Mouse (Mus musculus) heart, embryonic 14.5 days (tissue): ENCODE measurements around the gene Tcf7l2. TPM values are rescaled to one million over a fixed set of nuclear protein-coding genes. Genes with fewer than 3 reads are reported as not detected.

ENCODE experiments used
- ATAC-seq: fragments of 200-750 bp; cut with Nextera tagmentation; 2 replicates; pipeline ENCODE4 v1.8.0; 2017; ENCODE audit warnings: low read depth, moderate TSS enrichment; ENCODE audit not compliant: insufficient number of reproducible peaks, insufficient read depth, low FRiP score
- H3K27ac ChIP-seq, 2 experiments: fragments of 200-500 bp in 1 of 2; fragments of 300-500 bp in 1 of 2; sonication (generic) in 1 of 2; replicated peaks in 1 of 2; 2 replicates each; pipeline ENCODE4 v1.5.1; 2012 to 2014; ENCODE audit warnings: low read depth in 2 of 2, low read length in 2 of 2, control low read depth in 1 of 2, mild to moderate bottlenecking in 1 of 2, mixed read lengths in 1 of 2; ENCODE audit not compliant: control insufficient read depth in 1 of 2, insufficient read depth in 1 of 2
- H3K27me3 ChIP-seq: fragments of 300-500 bp; sonication (generic); 2 replicates; pipeline ENCODE4 v1.6.1; 2014; ENCODE audit warnings: mild to moderate bottlenecking, low read length, control low read depth; ENCODE audit not compliant: control insufficient read depth, insufficient read depth
- H3K36me3 ChIP-seq: fragments of 300-500 bp; sonication (generic); 2 replicates; pipeline ENCODE4 v1.6.1; 2014; ENCODE audit warnings: mild to moderate bottlenecking, control low read depth, low read length, mixed read lengths; ENCODE audit not compliant: control insufficient read depth, insufficient read depth
- H3K4me1 ChIP-seq, 2 experiments: fragments of 200-500 bp in 1 of 2; fragments of 300-500 bp in 1 of 2; sonication (generic) in 1 of 2; 2 replicates each; pipeline ENCODE4 v1.6.1; 2012 to 2014; ENCODE audit warnings: low read length in 2 of 2, control low read depth in 1 of 2, mixed read lengths in 1 of 2; ENCODE audit not compliant: control insufficient read depth in 2 of 2, insufficient read depth in 2 of 2
- H3K4me2 ChIP-seq: fragments of 300-500 bp; sonication (generic); 2 replicates; pipeline ENCODE4 v1.6.1; 2014; ENCODE audit warnings: mild to moderate bottlenecking, low read length
- H3K4me3 ChIP-seq, 2 experiments: fragments of 200-500 bp in 1 of 2; fragments of 300-500 bp in 1 of 2; sonication (generic) in 1 of 2; 2 replicates each; pipeline ENCODE4 v1.5.1; 2012 to 2014; ENCODE audit warnings: low read length in 2 of 2, mild to moderate bottlenecking in 2 of 2, control low read depth in 1 of 2, low read depth in 1 of 2, moderate library complexity in 1 of 2; ENCODE audit not compliant: control insufficient read depth in 1 of 2, insufficient read depth in 1 of 2
- H3K9ac ChIP-seq: fragments of 300-500 bp; sonication (generic); 2 replicates; pipeline ENCODE4 v1.6.1; 2014; ENCODE audit warnings: mild to moderate bottlenecking, low read length
- H3K9me3 ChIP-seq: fragments of 300-500 bp; sonication (generic); 2 replicates; pipeline ENCODE4 v1.6.1; 2016; ENCODE audit warnings: low read length, control low read depth; ENCODE audit not compliant: control insufficient read depth
- WGBS: fragments of 180-500 bp; shearing (Covaris S2); extraction: QIAGEN DNeasy Blood & Tissue Kit; methylation state at CpG from one replicate; pipeline ENCODE4 v1.1.7; 2014; 5-methylcytosine and 5-hydroxymethylcytosine counted together
- polyA plus RNA-seq: library from polyadenylated mRNA; unstranded; fragments of >200 nt; fragmentation: Nextera tagmentation; extraction: Ambion mirVana; gene quantifications from 2 replicates; pipeline ENCODE4 v1.2.1, GENCODE M21; 2014

Tcf7l2 gene
- polyA plus RNA-seq, 1 experiment from 2014 or later: 56.7 TPM

- H3K9ac ChIP-seq: no peak overlapping the region
- ATAC-seq: peak; percentile 82
- H3K4me1 ChIP-seq: peaks cover 27 to 59% of the 10 kb centered on the region in 2 experiments
Measured at GRCm38 (mm10) chr19:55850402-55851078, 108.9 kb downstream of the Tcf7l2 start.

GRCm38 (mm10) chr19:55851498-55852324 lies 110.1 kb downstream of the Tcf7l2 start:
- whole genome bisulfite sequencing: 82% methylated on average over 19 of the region's 19 CpGs
- Histone ChIP-seq H3K27me3 (no peaks in the 10 kb centered on the region), H3K9ac (no peak overlapping the region), H3K27ac (no peak overlapping the region), H3K4me2 (no peak overlapping the region), H3K36me3 (no peaks in the 10 kb centered on the region), H3K9me3 (no peaks in the 10 kb centered on the region), H3K4me3 (no peak overlapping the region), H3K4me1 (peaks cover 22 to 54% of the 10 kb centered on the region in 2 experiments)
- ATAC-seq: no peak

More at GRCm38 (mm10) chr19:55850402-55851078, 108.9 kb downstream of the Tcf7l2 start:
- Histone ChIP-seq H3K4me3 (no peak overlapping the region), H3K27ac (peak overlapping the region; percentile 43 to 77; a peak in 3 of 4 replicates), H3K4me2 (no peak overlapping the region), H3K27me3 (no peaks in the 10 kb centered on the region), H3K36me3 (no peaks in the 10 kb centered on the region), H3K9me3 (no peaks in the 10 kb centered on the region)
- WGBS: 42% methylated on average over 8 of the region's 8 CpGs

DNA sequence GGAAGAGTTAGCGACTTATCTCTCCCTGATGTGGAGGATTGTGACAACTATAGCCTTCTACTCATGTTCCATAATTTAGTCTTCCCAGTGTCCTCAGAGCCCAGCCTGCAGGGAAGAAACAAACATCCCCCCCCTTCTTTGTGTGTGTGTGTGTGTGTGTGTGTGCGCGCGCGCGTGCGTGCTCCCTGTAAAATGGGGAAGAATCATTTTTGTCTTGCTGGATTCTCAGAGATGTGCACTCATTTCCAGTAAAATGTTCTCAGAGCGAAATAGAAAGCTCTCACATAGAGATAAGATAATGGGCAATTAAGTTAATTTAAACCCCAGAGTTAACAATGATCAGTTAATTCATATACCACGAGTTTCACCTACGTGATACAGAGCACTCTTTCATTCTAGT lies 112.8 kb downstream of the Tcf7l2 start:
- ATAC-seq: no peak
- WGBS: 76% methylated on average over 10 of the region's 10 CpGs
- peaks cover 22 to 56% of the 10 kb centered on the region in 2 experiments for H3K4me1 ChIP-seq

DNA sequence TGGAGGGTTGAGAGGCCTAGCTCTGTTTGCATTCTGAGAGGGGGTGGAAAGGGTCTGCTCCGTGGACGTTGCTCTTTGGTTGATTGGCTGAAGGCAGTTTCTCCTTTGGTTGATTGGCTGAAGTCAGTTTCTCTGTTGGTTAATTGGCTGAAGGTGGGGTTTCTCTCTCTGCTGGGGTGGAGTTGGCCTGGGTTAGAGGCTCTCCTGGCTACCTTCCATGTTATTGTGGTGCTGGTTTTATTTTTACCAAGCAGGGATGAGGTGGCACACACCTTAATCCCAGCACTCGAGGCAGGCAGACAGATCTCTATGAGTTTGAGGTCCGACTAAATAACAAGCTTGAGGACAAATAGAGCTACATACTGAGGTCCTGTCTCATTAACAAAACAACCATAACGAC lies 114.0 kb downstream of the Tcf7l2 start:
- Histone ChIP-seq H3K4me3 (no peak overlapping the region), H3K4me2 (no peak overlapping the region), H3K9ac (no peak overlapping the region), H3K9me3 (no peaks in the 10 kb centered on the region), H3K4me1 (peaks cover 15 to 50% of the 10 kb centered on the region in 2 experiments), H3K36me3 (no peaks in the 10 kb centered on the region), H3K27ac (no peak overlapping the region), H3K27me3 (no peaks in the 10 kb centered on the region)
- 62% methylated on average over 5 of the region's 5 CpGs for WGBS
- ATAC-seq: no peak

More for the DNA sequence above, 112.8 kb downstream of the Tcf7l2 start:
- Histone ChIP-seq H3K36me3 (no peaks in the 10 kb centered on the region), H3K4me2 (no peak overlapping the region), H3K9me3 (no peaks in the 10 kb centered on the region), H3K27me3 (no peaks in the 10 kb centered on the region), H3K4me3 (no peak overlapping the region), H3K9ac (no peak overlapping the region), H3K27ac (no peak overlapping the region)

DNA sequence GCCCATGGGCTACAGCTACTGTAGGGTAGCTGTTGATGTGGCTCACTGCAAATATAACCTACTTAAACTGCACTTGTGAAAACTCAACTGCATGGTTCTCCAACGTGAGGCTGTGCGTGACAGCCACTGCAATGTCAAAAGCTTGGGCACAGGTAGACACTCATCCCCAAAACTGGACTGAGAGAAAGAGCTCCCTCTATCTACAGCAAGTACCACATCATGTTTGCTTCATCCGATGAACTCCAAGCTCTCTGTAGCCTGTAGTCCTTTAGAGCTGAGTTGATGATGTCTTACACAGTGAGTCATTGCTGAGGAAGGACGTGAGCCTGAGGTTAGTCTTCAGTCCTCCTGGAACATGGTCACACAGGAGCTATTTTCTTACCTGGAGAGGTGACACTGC lies 115.7 kb downstream of the Tcf7l2 start:
- Histone ChIP-seq H3K27me3 (no peaks in the 10 kb centered on the region), H3K9ac (no peak overlapping the region), H3K4me3 (no peak overlapping the region), H3K4me2 (no peak overlapping the region), H3K9me3 (no peaks in the 10 kb centered on the region), H3K27ac (no peak overlapping the region), H3K4me1 (peaks cover 20 to 46% of the 10 kb centered on the region in 2 experiments), H3K36me3 (no peaks in the 10 kb centered on the region)
- ATAC-seq: no peak
- WGBS: 84% methylated on average over 4 of the region's 4 CpGs

GRCm38 (mm10) chr19:55860009-55860743 lies 118.6 kb downstream of the Tcf7l2 start:
- Histone ChIP-seq H3K4me2 (no peak overlapping the region), H3K36me3 (peaks cover 18% of the 10 kb centered on the region), H3K9me3 (no peaks in the 10 kb centered on the region), H3K27ac (no peak overlapping the region), H3K27me3 (no peaks in the 10 kb centered on the region), H3K4me1 (peaks cover 18 to 31% of the 10 kb centered on the region in 2 experiments), H3K4me3 (no peak overlapping the region), H3K9ac (no peak overlapping the region)
- ATAC-seq: peak; percentile 45; the same call in 1 of the 2 replicates
- 70% methylated on average over 10 of the region's 10 CpGs for WGBS

GRCm38 (mm10) chr19:55861746-55862145 lies 120.1 kb downstream of the Tcf7l2 start:
- Histone ChIP-seq H3K4me1 (peaks cover 21 to 32% of the 10 kb centered on the region in 2 experiments), H3K9ac (no peak overlapping the region), H3K9me3 (no peaks in the 10 kb centered on the region), H3K27me3 (no peaks in the 10 kb centered on the region), H3K4me3 (no peak overlapping the region), H3K4me2 (no peak overlapping the region), H3K36me3 (peaks cover 25% of the 10 kb centered on the region), H3K27ac (no peak overlapping the region)
- 52% methylated on average over 2 of the region's 2 CpGs for WGBS
- no peak for ATAC-seq
